Mouse (Mus musculus) myocyte (in vitro differentiated cells): ENCODE measurements around the gene Rnf4.

Experiments
- MYOD1 ChIP-seq, 3 experiments: IDR thresholded peaks; one replicate each; pipeline ENCODE4 v1.6.1; 2011; ENCODE audit warnings: control low read depth in 2 of 3, low read depth in 2 of 3, mild to moderate bottlenecking in 2 of 3, moderate library complexity in 1 of 3; ENCODE audit not compliant: insufficient read length in 2 of 3, control insufficient read depth in 1 of 3
- MYOG ChIP-seq, 3 experiments: IDR thresholded peaks; one replicate each; pipeline ENCODE4 v1.6.1; 2011; ENCODE audit warnings: control low read depth in 2 of 3, low read depth in 2 of 3, mild to moderate bottlenecking in 2 of 3; ENCODE audit not compliant: insufficient read length in 2 of 3, control insufficient read depth in 1 of 3, insufficient read depth in 1 of 3
- POLR2A ChIP-seq: IDR thresholded peaks from one replicate; pipeline ENCODE4 v1.6.1; 2011; ENCODE audit warnings: low read depth, mild to moderate bottlenecking, control low read depth, moderate library complexity; ENCODE audit not compliant: insufficient read length
- USF1 ChIP-seq: IDR thresholded peaks from one replicate; pipeline ENCODE4 v1.6.1; 2011; ENCODE audit warnings: low read depth, mild to moderate bottlenecking, control low read depth, moderate library complexity

DNA sequence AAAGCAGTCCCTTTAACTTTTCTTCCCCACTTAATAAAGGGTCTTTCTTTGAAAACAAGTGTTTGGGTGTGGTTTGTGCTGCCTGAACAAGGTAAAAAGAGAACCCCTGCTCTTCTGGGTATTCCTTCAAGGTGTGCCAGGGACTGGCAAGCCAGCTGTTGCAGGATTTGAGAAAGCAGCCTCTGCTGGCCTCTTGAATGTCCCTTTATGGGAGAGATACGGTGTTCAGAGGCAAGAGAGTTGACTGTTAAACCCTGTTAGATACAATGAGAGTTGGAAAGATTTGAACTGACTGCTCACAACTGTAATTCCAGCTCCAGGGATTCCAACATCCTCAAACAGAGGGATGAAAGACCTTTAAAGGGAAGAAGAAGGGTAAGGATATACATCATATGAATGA lies 2.0 kb upstream of the Rnf4 start:
- TF ChIP-seq MYOG (IDR thresholded peaks at IDR 0.05; ENCODE audit: control insufficient read depth in 1 of 3, insufficient read depth in 1 of 3, insufficient read length in 2 of 3, low read depth in 2 of 3) (no peak), POLR2A (no peak), MYOD1 (IDR thresholded peaks at IDR 0.05; ENCODE audit: control insufficient read depth in 1 of 3, insufficient read length in 2 of 3, low read depth in 2 of 3) (no peak), USF1 (no peak)
